Mouse (Mus musculus) G1E (cell line): ENCODE data around the gene Sfn.

Experiments
- CTCF ChIP-seq: IDR thresholded peaks from 2 replicates; pipeline ENCODE4 v1.5.1; 2012; ENCODE audit warnings: low read depth, low read length, inconsistent platforms, mixed read lengths
- GATA1 ChIP-seq: IDR thresholded peaks from 2 replicates; pipeline ENCODE4 v1.6.1; 2012; ENCODE audit warnings: borderline replicate concordance, low read length, inconsistent platforms, mixed read lengths
- GATA2 ChIP-seq: IDR thresholded peaks from 2 replicates; pipeline ENCODE4 v1.6.1; 2012; ENCODE audit warnings: low read depth, low read length, inconsistent platforms, borderline replicate concordance
- TAL1 ChIP-seq: conservative IDR thresholded peaks from 2 replicates; pipeline ENCODE4 v1.6.1; 2012; ENCODE audit warnings: low read depth, low read length, inconsistent platforms, mixed read lengths

GRCm38 (mm10) chr4:133559846-133560245, 42.1 kb downstream of the Sfn start:
- no peak for TF ChIP-seq TAL1
- no peak for TF ChIP-seq CTCF
- no peak for TF ChIP-seq GATA1
- no peak for TF ChIP-seq GATA2
